Mouse (Mus musculus): Measurements from ENCODE around the gene Palm2. TPM values are rescaled to one million over a fixed set of nuclear protein-coding genes. Genes with fewer than 3 reads are reported as not detected.

Gene Palm2
- total RNA-seq, 2 experiments from 2014 or later, result 12.9 to 13.7 TPM

- no peak for DNase-seq (ENCODE audit: low spot score in 2 of 2)
Observed at GRCm38 (mm10) chr4:57513241-57513933, 79.3 kb downstream of the Palm2 start.

- no peak for DNase-seq (ENCODE audit: low spot score in 2 of 2)
Observed at GRCm38 (mm10) chr4:57514003-57514937, 80.2 kb downstream of the Palm2 start.

- no peak for DNase-seq (ENCODE audit: low spot score in 2 of 2)
Observed at GRCm38 (mm10) chr4:57515356-57515755, 81.3 kb downstream of the Palm2 start.

- DNase-seq (ENCODE audit: low spot score in 2 of 2), result no peak
Observed at GRCm38 (mm10) chr4:57523456-57523855, 89.4 kb downstream of the Palm2 start.

GRCm38 (mm10) chr4:57524461-57524860, 90.4 kb downstream of the Palm2 start:
- DNase-seq (ENCODE audit: low spot score in 2 of 2), result no peak

- DNase-seq (ENCODE audit: low spot score in 2 of 2), result no peak
Observed at GRCm38 (mm10) chr4:57525221-57526011, 91.4 kb downstream of the Palm2 start.

GRCm38 (mm10) chr4:57528296-57528695, 94.2 kb downstream of the Palm2 start:
- no peak for DNase-seq (ENCODE audit: low spot score in 2 of 2)

- DNase-seq (ENCODE audit: low spot score in 2 of 2), result no peak
Observed at GRCm38 (mm10) chr4:57533686-57534085, 99.6 kb downstream of the Palm2 start.

GRCm38 (mm10) chr4:57534232-57534631, 100.2 kb downstream of the Palm2 start:
- no peak for DNase-seq (ENCODE audit: low spot score in 2 of 2)

- DNase-seq (ENCODE audit: low spot score in 2 of 2), result no peak
Observed at GRCm38 (mm10) chr4:57535087-57535486, 101.0 kb downstream of the Palm2 start.

GRCm38 (mm10) chr4:57538029-57538688, 104.1 kb downstream of the Palm2 start:
- no peak for DNase-seq (ENCODE audit: low spot score in 2 of 2)

- DNase-seq (ENCODE audit: low spot score in 2 of 2), result no peak
Observed at GRCm38 (mm10) chr4:57543692-57544256, 109.7 kb downstream of the Palm2 start.

GRCm38 (mm10) chr4:57547785-57548184, 113.7 kb downstream of the Palm2 start:
- no peak for DNase-seq (ENCODE audit: low spot score in 2 of 2)

GRCm38 (mm10) chr4:57550216-57550615, 116.2 kb downstream of the Palm2 start:
- no peak for DNase-seq (ENCODE audit: low spot score in 2 of 2)

- no peak for DNase-seq (ENCODE audit: low spot score in 2 of 2)
Observed at GRCm38 (mm10) chr4:57557102-57557501, 123.1 kb downstream of the Palm2 start.

GRCm38 (mm10) chr4:57559438-57559837, 125.4 kb downstream of the Palm2 start:
- DNase-seq (ENCODE audit: low spot score in 2 of 2), result no peak

GRCm38 (mm10) chr4:57560010-57560409, 126.0 kb downstream of the Palm2 start:
- DNase-seq (ENCODE audit: low spot score in 2 of 2), result no peak

- DNase-seq (ENCODE audit: low spot score in 2 of 2), result peak in 1 of 2 experiments; percentile 27
Observed at GRCm38 (mm10) chr4:57561055-57561454, 127.0 kb downstream of the Palm2 start.

- no peak for DNase-seq (ENCODE audit: low spot score in 2 of 2)
Observed at GRCm38 (mm10) chr4:57565283-57565682, 131.2 kb downstream of the Palm2 start.

GRCm38 (mm10) chr4:57565811-57566210, 131.8 kb downstream of the Palm2 start:
- DNase-seq (ENCODE audit: low spot score in 2 of 2), result no peak
